Mouse (Mus musculus): Measurements from ENCODE around the gene Slc11a1. TPM values are rescaled to one million over a fixed set of nuclear protein-coding genes. Genes with fewer than 3 reads are reported as not detected.

The Slc11a1 gene
- polyA plus RNA-seq (2017; shearing (Covaris generic)), result 5.1 TPM

DNA sequence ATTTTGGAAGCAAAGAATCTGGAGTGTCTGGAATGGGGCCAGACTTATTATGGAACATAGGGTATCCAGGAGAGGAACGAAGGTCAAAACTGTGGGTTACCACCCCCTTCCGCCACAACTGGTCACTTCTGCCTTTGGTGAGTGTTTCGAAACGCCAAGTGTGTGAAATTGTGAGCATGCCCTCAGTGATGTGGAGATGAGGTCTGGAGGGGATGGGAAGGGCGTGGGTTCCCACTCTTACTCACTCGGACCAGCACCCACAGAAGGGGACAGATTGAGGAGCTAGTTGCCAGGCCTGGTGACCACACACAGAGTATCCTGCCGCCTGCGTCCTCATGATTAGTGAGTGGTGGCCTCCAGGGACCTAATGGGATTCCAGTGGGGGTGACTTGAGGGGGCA is at the start of gene Slc11a1:
TSS of gene Slc11a1 (plus strand) at position 216 of the 400 bp plus-strand sequence.

DNA sequence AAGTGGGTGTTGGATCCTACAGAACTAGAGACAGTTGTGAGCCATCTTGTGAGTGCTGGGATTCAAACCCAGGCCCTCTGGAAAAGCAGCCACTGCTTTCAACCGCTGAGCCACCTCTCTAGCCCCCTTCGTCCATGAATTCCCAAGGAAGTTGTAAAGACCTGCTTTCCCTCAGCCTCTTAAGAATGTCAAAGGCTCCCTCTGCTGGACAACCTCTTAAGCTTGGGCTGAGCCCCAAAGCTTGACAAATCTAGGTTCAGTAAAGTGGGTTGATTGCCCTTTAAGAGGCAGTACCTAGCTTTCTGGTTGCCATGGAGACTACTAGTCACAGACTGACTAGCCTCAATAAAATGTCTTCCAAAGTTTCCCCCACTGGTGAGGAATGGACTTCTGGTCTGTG is 13.2 kb upstream of the Slc11a1 start, which contains the start of gene Catip:
TSS of gene Catip (plus strand) at position 297 of the 400 bp plus-strand sequence.

GRCm38 (mm10) chr1:74390924-74391748 is 16.1 kb downstream of the Slc11a1 start, which contains the start of gene Ctdsp1:
Gene Ctdsp1, plus strand, starts transcription at chr1:74391509.

GRCm38 (mm10) chr1:74408589-74409504 is 33.9 kb downstream of the Slc11a1 start, which contains the start of gene Vil1:
Gene Vil1, plus strand, starts transcription at chr1:74409376.

Other genes with a start within 250 kb of the Slc11a1 start
- gene Rufy4, start 249.7 kb upstream of the Slc11a1 start, polyA plus RNA-seq (2017; shearing (Covaris generic)), result not detected
- not detected for gene Cxcr2, start 221.2 kb upstream of the Slc11a1 start, polyA plus RNA-seq (2017; shearing (Covaris generic))
- not detected for gene Cxcr1, start 180.6 kb upstream of the Slc11a1 start, polyA plus RNA-seq (2017; shearing (Covaris generic))
- gene Arpc2, start 139.1 kb upstream of the Slc11a1 start, polyA plus RNA-seq (2017; shearing (Covaris generic)), result 1,008 TPM
- 0.37 TPM for gene Gpbar1, start 96.6 kb upstream of the Slc11a1 start, polyA plus RNA-seq (2017; shearing (Covaris generic))
- gene Aamp, start 90.5 kb upstream of the Slc11a1 start, polyA plus RNA-seq (2017; shearing (Covaris generic)), result 276 TPM
- gene Pnkd, start 90.3 kb upstream of the Slc11a1 start, polyA plus RNA-seq (2017; shearing (Covaris generic)), result 91.4 TPM
- 35.4 TPM for gene Tmbim1, start 69.6 kb upstream of the Slc11a1 start, polyA plus RNA-seq (2017; shearing (Covaris generic))
- gene Catip, start 13.1 kb upstream of the Slc11a1 start, polyA plus RNA-seq (2017; shearing (Covaris generic)), result not detected
- gene Ctdsp1, start 16.3 kb downstream of the Slc11a1 start, polyA plus RNA-seq (2017; shearing (Covaris generic)), result 6.2 TPM
- gene Vil1, start 34.2 kb downstream of the Slc11a1 start, polyA plus RNA-seq (2017; shearing (Covaris generic)), result 0.22 TPM
- 38.5 TPM for gene Cnot9, start 130.9 kb downstream of the Slc11a1 start, polyA plus RNA-seq (2017; shearing (Covaris generic))
- gene Plcd4, start 167.7 kb downstream of the Slc11a1 start, polyA plus RNA-seq (2017; shearing (Covaris generic)), result 0.98 TPM
- gene Usp37, start 169.1 kb downstream of the Slc11a1 start, polyA plus RNA-seq (2017; shearing (Covaris generic)), result 22.0 TPM
- 17.5 TPM for gene Zfp142, start 213.1 kb downstream of the Slc11a1 start, polyA plus RNA-seq (2017; shearing (Covaris generic))
- 14.3 TPM for gene Bcs1l, start 213.1 kb downstream of the Slc11a1 start, polyA plus RNA-seq (2017; shearing (Covaris generic))
- 33.1 TPM for gene Rnf25, start 226.2 kb downstream of the Slc11a1 start, polyA plus RNA-seq (2017; shearing (Covaris generic))
- gene Stk36, start 226.2 kb downstream of the Slc11a1 start, polyA plus RNA-seq (2017; shearing (Covaris generic)), result 0.18 TPM